Mouse (Mus musculus): Measurements from ENCODE around the gene Poglut1. TPM values are rescaled to one million over a fixed set of nuclear protein-coding genes. Genes with fewer than 3 reads are reported as not detected.

Gene Poglut1
- total RNA-seq (2017) = 16.6 and 18.5 TPM in 2 replicates

DNA sequence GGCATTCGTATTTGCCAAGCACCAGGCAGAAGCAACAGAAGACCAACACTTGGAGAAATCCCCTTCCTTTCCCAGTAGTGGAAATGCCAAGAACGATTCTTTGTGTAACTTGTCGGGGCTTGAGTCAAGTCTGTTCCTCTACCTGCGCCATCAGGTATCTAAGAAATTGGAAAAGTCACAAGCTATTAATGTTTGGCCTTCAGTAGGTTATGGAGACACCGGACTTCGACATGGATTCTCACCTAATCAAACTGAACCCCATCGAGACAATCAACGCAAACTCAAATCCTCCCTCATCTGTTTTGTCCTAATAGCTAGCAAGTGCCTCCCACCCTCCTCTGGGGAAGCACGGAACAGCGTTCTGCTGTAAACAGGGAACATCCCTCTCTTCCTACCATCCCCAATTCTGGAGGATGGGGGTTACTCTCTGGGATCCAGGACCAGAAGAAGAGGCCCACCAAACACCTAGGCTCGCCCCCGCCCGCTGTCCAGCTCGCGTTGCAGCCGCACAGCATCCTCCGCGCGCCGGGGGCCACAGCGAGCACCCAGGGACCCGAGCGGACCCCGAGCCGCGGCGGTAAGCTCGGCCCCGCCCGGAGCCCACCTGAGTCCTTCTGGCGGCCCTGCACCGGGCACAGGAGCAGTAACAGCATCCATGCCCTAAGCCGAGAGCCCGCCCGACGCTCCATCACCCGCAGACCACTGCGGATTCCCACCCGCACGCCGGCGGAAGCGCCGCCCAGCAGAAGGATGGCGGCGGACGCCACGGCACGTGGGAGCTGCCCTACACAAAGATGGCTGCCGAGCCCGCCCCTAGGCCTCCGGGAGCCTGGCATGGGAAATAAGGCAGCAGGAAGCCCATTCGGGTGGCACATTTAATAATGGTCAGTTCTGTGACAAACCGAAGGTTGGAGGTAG lies at the start of gene Poglut1:
Poglut1 (minus strand) TSS at position 780 of the 918 bp plus-strand sequence.
- ATAC-seq (ENCODE audit: extremely low read depth, insufficient number of reproducible peaks, low FRiP score, poor library complexity, severe bottlenecking) = peak; percentile 75; the same call in 1 of the 2 replicates

DNA sequence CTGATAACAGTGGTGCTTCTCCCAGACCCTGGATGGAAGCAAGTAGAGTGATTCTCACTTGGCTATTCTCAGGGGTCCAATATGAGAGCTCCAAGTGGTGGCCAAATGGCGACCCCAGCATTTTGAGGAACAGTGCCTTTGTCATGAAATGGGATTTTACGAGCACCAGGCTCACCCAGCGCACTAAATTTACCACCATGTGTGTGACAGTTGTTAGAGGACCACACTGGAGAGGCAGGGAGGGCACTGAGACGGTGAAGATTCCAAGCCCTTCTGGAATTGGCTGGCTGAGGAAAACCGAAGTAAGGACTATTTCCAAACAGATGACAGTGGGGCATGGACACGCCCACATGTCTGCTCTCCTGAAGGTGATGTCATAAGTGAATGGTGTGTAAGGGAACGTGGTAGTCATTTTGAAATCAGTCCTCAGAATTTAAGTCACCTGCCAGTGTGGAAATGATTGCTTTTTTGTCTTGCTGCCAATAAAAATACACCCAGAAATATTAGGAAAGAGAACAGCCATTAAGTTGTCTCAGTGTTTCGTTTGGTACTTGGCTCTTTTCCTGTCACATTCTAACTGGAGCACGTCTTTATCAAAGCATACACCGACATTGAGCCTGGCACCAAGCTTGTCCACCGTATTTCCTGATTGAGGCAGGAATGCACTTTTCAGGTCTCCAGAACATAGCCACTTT lies 49.1 kb upstream of the Poglut1 start:
- no peak for ATAC-seq (ENCODE audit: extremely low read depth, insufficient number of reproducible peaks, low FRiP score, poor library complexity, severe bottlenecking)

DNA sequence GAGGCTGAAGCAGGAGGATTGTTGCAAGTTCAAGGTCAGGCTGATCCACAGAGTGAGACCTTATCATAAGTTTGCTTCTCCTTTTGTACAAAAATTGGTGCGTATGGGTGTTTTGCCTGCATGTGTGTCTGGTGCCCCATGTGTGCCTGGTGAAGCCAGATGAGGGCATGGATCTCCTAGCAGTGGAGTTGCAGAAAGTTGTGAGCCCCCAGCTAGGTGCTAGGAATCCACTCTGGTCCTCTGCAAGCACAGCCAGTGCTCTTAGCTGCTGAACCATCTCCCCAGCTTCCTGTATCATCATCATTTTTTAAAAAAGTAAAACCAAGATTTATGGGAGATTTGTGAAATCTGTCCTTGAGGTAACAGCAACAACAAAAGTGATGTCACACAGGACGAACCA lies 46.6 kb upstream of the Poglut1 start:
- ATAC-seq (ENCODE audit: extremely low read depth, insufficient number of reproducible peaks, low FRiP score, poor library complexity, severe bottlenecking) = no peak

DNA sequence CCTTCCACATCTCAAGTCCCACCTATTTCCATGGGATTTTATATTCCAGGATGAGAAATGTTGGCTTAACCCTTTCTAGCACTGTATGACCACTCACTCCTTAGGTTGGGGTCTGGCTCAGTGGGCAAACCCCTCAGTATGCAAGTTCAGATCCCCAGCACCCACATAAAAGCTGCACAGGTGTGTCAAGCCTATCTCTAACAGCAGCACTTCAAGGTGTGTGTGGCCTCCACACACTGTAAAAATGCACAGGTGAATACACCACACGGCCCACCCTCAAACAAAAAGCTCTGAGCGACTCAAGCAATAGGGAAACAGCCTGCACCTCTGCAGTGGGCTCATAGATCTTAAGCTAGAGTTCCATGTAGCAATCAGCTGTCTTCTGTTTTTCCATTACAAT lies 46.0 kb upstream of the Poglut1 start:
- no peak for ATAC-seq (ENCODE audit: extremely low read depth, insufficient number of reproducible peaks, low FRiP score, poor library complexity, severe bottlenecking)

DNA sequence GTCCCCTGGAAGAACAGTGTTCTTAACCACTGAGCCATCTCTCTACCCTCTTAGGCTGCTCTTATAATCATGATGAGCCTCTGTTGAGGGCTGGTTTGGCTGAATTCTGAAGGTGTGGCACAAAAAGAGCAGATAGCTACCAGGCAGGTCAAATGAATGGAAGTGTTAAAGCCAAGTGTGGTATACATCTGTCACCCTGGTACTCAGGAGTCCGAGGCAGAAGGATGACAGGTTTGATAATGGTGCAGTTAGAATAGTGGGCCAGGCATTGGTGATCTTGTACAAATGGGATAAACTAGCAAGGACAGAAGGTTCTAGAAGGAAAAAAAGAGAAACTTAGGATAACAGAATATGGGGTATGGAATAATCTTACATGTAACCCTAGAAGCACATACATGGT lies 44.4 kb upstream of the Poglut1 start:
- ATAC-seq (ENCODE audit: extremely low read depth, insufficient number of reproducible peaks, low FRiP score, poor library complexity, severe bottlenecking) = no peak

DNA sequence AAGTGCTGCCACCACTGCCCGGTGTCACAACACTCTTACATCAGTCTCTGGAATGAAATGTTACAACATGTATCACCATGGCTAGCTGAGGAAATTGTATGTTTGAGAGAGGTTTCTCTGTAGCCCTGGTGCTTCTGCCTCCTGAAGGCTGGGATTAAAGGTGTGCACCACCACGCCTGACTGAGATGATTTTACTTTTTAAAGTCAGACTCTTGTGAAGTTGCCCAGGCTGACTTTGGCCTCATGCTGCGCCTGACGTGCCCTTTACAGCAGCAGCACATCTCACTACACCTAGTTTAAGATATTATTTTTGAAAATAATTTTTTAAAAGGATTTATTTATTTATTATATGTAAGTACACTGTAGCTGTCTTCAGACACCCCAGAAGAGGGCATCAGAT lies 42.9 kb upstream of the Poglut1 start:
- no peak for ATAC-seq (ENCODE audit: extremely low read depth, insufficient number of reproducible peaks, low FRiP score, poor library complexity, severe bottlenecking)

DNA sequence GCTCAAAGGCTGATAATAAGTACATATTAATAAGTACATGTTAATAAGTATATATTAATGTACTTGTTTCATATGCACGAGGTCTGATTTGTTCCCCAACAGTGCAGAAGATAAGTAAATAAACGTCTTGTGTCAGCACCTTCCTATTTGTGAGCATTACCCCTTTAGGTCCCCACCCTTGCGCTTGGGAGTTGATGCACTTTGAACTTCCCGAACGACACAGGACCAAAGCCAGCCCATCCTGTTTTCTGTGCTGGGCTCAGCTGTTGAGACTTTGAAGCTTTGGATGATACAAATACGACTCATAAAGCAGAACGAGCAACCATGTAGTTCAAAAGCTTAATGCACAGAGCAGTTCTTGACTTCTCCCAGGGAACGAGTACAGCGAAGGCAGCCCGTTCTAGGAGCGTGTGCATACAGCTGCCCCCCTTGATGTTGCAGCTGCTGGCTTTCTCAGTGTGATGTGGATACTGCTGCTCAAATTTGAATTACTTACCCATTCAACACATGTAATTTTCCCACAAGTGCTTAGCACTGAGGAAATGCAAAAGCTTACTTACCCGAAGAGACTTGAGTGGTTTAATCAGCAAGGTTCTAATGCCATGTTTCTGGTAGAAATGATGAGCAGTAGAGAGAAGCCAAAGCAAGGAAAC lies 42.1 kb upstream of the Poglut1 start:
- no peak for ATAC-seq (ENCODE audit: extremely low read depth, insufficient number of reproducible peaks, low FRiP score, poor library complexity, severe bottlenecking)

DNA sequence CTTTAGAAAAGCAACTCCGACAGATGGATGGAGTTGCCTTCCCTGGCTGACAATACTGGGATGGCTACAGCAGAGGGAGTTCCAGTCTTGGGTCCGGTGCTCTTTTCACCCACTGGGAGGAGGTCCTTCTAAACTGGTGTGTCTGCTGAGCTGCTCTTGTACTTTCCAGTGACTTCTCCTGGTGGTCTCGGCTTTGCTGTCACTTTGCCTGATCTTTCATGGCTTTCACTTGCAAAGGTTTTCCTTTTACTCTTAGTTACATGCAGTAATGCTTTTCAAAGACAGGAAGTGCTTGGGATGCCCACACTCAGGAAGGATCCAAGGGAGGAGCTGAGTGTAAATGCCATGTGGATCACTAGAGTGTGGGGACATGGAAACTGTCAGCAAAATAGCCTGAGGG lies 41.4 kb upstream of the Poglut1 start:
- ATAC-seq (ENCODE audit: extremely low read depth, insufficient number of reproducible peaks, low FRiP score, poor library complexity, severe bottlenecking) = no peak

DNA sequence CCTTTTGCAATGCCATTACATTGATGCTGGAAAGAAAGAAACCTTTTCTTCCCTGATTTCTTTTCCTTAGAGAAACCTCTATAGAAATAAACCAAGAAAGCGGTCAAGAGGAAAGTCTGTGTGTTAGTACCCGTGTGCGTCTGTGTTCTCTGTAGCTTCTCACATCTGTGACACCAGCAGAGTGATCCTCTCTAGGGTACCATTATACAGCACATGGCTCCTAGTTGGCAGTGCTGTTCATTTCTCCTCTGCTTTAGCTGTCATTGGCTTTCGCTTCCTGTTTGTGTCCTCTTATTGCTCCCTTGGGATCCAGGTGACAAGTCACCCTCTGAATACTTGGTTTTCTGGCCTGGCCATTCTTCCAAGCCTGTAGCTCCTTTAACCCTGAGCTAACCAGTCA lies 37.5 kb upstream of the Poglut1 start:
- ATAC-seq (ENCODE audit: extremely low read depth, insufficient number of reproducible peaks, low FRiP score, poor library complexity, severe bottlenecking) = no peak

DNA sequence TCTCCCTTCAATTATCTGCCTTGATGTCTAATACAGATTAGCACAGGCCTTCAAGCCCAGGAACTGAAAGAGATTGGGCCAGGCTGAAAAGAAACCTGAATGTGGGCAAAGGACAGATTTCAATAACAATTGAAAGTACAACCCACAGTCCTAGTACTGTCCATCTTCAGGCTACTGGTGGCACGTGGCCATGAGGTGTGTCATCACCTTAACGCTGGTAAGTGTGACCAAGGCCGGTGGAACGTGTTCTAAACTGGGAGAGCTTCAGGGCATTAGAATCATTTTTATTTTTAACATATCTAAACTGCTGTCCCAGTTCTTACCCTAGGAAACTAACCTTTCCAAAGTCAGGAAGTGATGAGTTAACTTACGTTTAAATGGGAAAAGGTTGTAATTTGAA lies 37.1 kb upstream of the Poglut1 start:
- ATAC-seq (ENCODE audit: extremely low read depth, insufficient number of reproducible peaks, low FRiP score, poor library complexity, severe bottlenecking) = no peak

DNA sequence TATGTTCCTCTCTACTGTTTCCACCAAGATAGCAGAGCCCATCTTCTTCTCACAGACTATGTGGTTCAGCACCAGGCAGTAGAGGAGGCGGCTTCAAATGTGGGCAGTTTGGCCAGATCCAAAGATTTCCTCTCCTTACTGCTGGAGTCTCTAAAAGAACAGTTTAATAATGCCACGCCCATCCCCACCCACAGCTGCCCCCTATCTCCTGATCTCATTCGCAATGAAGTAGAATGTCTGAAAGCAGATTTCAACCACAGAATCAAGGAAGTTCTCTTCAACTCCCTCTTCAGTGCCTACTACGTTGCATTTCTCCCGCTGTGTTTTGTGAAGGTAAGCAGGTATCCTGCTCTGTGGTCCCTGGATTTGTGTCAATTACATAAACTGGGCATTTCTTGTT lies 35.1 kb upstream of the Poglut1 start:
- ATAC-seq (ENCODE audit: extremely low read depth, insufficient number of reproducible peaks, low FRiP score, poor library complexity, severe bottlenecking) = no peak

DNA sequence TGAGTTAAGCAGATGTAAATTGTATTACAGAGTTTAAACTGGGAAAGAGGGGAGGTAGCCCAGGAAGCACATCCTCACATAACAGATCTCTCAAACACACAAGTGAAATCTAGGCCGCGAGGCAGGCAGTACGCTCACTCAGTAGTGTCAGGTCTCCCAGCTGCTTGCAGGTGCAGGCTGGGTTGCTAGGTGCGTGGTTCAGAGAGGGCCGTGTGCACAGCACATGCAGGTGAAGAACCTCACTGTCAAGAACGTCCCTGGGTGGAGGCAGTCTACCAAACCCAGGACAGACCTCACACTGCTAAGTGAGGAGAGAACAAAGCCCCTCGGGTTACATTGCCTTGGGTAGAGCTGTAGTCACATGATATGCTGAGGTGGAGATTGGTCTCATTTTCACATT lies 34.7 kb upstream of the Poglut1 start:
- ATAC-seq (ENCODE audit: extremely low read depth, insufficient number of reproducible peaks, low FRiP score, poor library complexity, severe bottlenecking) = no peak

DNA sequence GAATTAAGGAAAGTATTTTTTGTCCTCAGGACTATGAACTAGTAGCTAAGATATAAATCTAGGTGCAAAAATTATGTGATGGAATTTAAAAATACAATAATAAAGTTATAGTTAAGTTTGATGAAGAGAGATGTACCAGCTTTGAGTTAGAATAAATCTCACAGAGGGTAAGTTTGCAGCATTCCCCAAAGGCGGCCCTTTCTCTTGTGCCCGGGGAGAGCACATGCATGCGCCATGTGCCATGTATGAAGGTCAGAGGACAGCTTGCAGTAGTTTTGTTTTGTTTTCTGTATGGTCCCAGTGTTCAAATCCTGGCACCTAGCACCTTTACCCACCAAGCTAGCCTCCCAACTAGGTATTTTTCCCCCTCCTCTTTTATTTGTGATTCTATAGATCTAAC lies 21.4 kb upstream of the Poglut1 start:
- ATAC-seq (ENCODE audit: extremely low read depth, insufficient number of reproducible peaks, low FRiP score, poor library complexity, severe bottlenecking) = no peak

DNA sequence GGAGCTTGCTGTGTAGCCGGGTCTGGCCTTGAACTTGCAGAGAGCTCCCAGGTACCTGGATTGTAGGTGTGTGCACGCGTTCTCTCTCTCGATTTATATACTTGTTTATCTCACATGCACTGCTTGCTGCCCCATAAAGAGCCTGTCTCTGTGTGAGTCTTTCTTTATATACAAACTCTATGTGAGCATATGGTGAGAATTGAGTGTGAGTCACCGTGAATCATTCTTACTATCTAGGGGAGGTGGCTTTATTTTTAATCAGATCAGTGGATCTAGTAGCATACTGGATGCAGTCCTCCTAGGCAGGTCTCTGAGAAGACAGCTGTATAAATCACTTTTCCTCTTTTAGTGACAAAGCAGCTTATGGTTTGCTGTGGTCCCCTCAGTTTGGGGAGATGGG lies 18.1 kb upstream of the Poglut1 start:
- no peak for ATAC-seq (ENCODE audit: extremely low read depth, insufficient number of reproducible peaks, low FRiP score, poor library complexity, severe bottlenecking)

DNA sequence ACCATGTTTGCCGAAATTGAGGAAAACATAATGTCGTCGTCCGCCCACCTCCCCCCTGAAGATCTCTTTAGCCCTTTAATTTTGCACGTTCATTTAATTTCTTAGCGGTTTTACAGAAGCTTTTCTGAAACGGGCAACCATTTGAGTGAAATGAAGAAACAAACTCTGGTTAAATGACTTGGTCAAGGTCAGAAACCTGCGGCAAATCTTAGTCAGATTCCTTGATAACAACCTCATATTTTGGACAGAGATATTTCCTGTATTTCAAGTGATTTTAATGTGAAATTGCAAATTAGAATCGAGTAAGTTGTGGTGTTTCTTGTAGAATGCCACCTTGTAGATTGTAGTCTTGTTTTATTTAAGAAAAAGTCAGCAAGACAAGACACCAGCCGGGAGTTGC lies 13.5 kb upstream of the Poglut1 start:
- no peak for ATAC-seq (ENCODE audit: extremely low read depth, insufficient number of reproducible peaks, low FRiP score, poor library complexity, severe bottlenecking)

DNA sequence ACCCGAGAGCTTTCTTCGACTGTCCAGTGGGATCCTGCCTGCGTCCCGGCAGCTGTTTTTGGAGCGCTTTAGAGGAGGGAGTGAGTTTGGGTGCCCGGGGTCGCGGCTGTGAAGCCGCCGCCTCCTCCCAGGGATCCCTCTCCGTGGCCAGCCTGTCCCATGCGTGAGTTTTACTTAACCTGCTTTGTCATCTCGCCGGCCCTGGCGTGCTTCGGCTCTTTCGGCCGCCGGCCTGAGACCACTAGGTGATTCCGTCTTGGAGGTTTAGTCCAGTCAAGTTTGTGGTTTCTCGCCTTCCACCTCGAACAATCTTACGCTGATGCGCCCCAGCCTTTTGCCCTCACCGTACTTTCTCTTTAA lies 12.9 kb upstream of the Poglut1 start:
- ATAC-seq (ENCODE audit: extremely low read depth, insufficient number of reproducible peaks, low FRiP score, poor library complexity, severe bottlenecking) = no peak

DNA sequence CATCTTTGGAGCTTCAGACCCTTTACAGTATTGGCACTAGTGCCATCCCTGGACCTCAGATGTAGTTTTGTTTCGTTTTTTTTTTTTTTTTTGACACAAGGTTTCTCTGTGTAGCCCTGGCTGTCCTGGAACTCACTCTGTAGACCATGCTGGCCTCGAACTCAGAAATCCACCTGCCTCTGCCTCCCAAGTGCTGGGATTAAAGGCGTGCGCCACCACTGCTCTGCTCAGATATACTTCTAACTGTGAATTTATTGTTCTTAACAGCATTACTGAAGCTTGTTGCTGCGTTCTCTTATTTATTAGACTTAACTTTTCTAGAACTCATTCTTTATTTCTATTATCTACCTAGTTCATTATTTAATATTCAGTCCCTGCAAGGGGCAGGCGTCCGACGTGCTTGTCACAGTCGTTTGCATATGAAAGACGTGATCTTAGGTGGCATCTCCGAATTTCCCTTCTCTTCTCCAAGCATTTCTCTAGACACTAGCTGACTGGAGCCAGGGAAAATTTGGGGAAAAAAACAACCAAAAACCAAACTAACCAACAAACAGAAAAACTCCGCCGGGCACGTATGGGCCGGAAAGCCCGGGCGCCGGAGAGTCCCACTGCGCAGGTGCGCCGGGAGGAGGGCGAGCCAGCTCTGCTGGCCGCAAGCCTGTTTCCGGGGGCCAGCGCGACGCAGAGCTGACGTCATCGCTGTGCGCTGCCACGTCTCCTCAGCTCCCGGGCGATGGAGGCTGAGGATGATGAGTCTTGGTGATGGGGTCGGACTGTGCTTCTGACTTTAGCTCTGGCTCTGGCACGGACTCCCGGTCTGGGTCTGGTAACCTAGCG lies 12.3 kb upstream of the Poglut1 start:
- peak; percentile 97 for ATAC-seq (ENCODE audit: extremely low read depth, insufficient number of reproducible peaks, low FRiP score, poor library complexity, severe bottlenecking)

DNA sequence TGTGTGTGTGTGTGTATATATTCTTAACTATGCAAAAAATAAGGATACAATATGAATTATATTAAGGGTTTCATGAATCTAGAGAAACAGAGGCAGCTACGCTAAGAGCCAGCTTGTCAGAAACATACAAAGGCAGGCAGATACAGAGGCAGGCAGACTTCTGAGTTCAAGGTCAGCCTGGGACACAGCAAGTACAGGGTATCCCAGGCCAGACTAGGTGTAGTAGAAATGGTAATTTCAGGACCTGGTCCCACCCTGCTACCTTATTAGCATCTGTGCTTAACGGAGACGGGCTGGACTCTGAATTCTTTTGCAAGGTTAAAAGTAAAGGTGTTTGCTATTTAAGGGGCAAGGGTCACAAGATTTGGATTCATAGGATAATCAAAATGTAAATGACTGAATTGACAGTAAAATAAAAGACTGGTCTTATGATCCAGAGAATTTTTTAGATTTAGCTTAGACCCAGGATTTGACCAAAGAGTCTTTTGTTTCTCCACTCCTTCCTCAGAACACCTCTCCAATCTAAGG lies 8.2 kb upstream of the Poglut1 start, which contains the start of gene Tmem39a:
Tmem39a (plus strand) TSS at position 478 of the 528 bp plus-strand sequence.
- no peak for ATAC-seq (ENCODE audit: extremely low read depth, insufficient number of reproducible peaks, low FRiP score, poor library complexity, severe bottlenecking)

DNA sequence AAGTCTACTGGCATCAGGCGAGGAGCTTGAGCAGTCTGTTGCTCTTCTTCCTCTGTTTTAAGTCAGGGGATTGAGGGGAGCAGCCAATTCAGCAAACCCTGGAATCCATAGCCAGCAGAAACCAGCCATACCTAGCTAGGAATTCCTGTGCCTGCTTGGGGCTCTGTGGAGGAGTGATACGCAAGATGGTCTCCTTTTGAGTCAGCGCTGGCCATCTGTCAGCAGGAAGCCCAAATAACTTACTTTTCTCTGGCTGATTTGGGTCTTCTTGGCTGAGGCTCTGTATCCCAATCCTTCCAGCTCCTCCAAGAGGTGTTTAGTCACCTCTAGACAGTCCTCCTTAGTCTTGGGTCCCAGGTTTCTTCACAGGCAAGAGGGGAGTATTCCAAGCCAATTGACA lies 5.9 kb upstream of the Poglut1 start:
- no peak for ATAC-seq (ENCODE audit: extremely low read depth, insufficient number of reproducible peaks, low FRiP score, poor library complexity, severe bottlenecking)

Data from neutrophil, adult 5-6 weeks (primary cell).